In the genomic region with DNA sequence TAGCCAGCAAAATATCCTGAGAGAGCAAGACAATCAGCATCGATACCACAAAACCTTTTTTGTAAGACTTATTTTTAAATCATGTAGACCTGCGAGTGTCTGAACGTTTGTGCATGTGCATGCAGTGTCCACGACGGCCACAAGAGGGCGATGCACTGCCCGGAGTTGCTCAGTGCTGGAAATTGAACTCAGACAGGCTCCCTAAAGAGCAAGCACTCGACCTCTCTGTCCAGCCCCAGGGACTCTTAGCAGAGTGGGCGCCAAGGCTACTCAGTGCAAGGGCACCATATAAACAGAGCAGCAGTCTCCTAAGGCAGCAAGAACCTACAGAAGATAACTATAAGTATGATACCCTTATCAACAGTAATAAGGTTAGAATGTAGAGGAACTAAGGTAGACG, we compare ENCODE assay signal across 10 mouse cellular contexts. TPM values are rescaled to one million over a fixed set of nuclear protein-coding genes. Genes with fewer than 3 reads are reported as not detected.
DNase-seq lines count a peak whose midpoint lies in the region; ATAC-seq and TF ChIP-seq lines count a peak whose summit lies in the region.
"Had no signal": no experiment of that assay in that cellular context is flagged by ENCODE, and none has a peak within 500 bp of the region (broad histone marks: within the 10 kb centered on the region; RNA-seq: fewer than 3 reads in every experiment).

No protein-coding gene starts in this region.

- H3K9me3 ChIP-seq in midbrain, embryonic 10.5 days (replicated peaks), result no peaks in the 10 kb centered on the region
- H3K9me3 ChIP-seq in midbrain, embryonic 15.5 days, result no peaks in the 10 kb centered on the region
- H3K9me3 ChIP-seq in midbrain, embryonic 14.5 days (ENCODE audit: control insufficient read depth, low read length), result no peaks in the 10 kb centered on the region
- H3K9me3 ChIP-seq: embryonic facial prominence, embryonic 13.5 days; megakaryocyte, embryonic 14.5 days had no signal

- no peak overlapping the region for H3K4me2 ChIP-seq in midbrain, embryonic 15.5 days
- no peak overlapping the region for H3K4me2 ChIP-seq in midbrain, embryonic 14.5 days (ENCODE audit: low read length)
- H3K4me2 ChIP-seq: embryonic facial prominence, embryonic 13.5 days had no signal

- peaks cover 20% of the 10 kb centered on the region for H3K4me1 ChIP-seq in midbrain, embryonic 10.5 days
- peaks cover 22% of the 10 kb centered on the region for H3K4me1 ChIP-seq in midbrain, embryonic 15.5 days
- H3K4me1 ChIP-seq in bone marrow macrophage, adult 2 months (ENCODE audit: control insufficient read depth, insufficient read depth, low read length), result no peaks in the 10 kb centered on the region
- no peaks in the 10 kb centered on the region for H3K4me1 ChIP-seq in embryonic fibroblast, embryonic 13.5 days (ENCODE audit: control insufficient read depth, insufficient read depth, low read length)
- peaks cover 17% of the 10 kb centered on the region; the same call in 1 of the 2 replicates for H3K4me1 ChIP-seq in midbrain, embryonic 14.5 days (ENCODE audit: control insufficient read depth, insufficient read depth, low read length)

- H3K27ac ChIP-seq in midbrain, embryonic 10.5 days (replicated peaks), result no peak overlapping the region
- no peak overlapping the region for H3K27ac ChIP-seq in midbrain, embryonic 15.5 days
- no peak overlapping the region for H3K27ac ChIP-seq in bone marrow macrophage, adult 2 months (ENCODE audit: insufficient read depth, low read depth, low read length)
- no peak overlapping the region for H3K27ac ChIP-seq in embryonic fibroblast, embryonic 13.5 days (ENCODE audit: insufficient read depth, low read length)
- no peak overlapping the region for H3K27ac ChIP-seq in midbrain, embryonic 14.5 days (replicated peaks; ENCODE audit: low read depth, low read length)
- H3K27ac ChIP-seq: embryonic facial prominence, embryonic 13.5 days had no signal

- no peak overlapping the region for H3K9ac ChIP-seq in midbrain, embryonic 15.5 days
- no peak overlapping the region for H3K9ac ChIP-seq in midbrain, embryonic 14.5 days (replicated peaks; ENCODE audit: low read length)
- H3K9ac ChIP-seq: embryonic facial prominence, embryonic 13.5 days had no signal

- no peak for TF ChIP-seq POLR2A in bone marrow macrophage, adult 2 months (IDR thresholded peaks at IDR 0.05; ENCODE audit: borderline replicate concordance, low read depth, low read length)
- no peak for TF ChIP-seq POLR2A in embryonic fibroblast, embryonic 13.5 days (IDR thresholded peaks at IDR 0.05; ENCODE audit: low read depth, low read length)

- DNase-seq in midbrain, embryonic 10.5 days (ENCODE audit: low spot score), result peak; percentile 67
- DNase-seq in heart, postnatal 4 days, result peak; percentile 81
- DNase-seq in left cerebral cortex, postnatal 14 days (ENCODE audit: low spot score in 2 of 2), result peak; percentile 71 to 75
- DNase-seq in midbrain, embryonic 14.5 days, result peak; percentile 72
- peak; percentile 37 for DNase-seq in testis, postnatal 14 days (ENCODE audit: low spot score)

- intact Hi-C loops in left cerebral cortex, postnatal 14 days (cut with DNase I), result no loop called here

- H3K4me3 ChIP-seq in midbrain, embryonic 10.5 days, result no peak overlapping the region
- no peak overlapping the region for H3K4me3 ChIP-seq in midbrain, embryonic 15.5 days
- no peak overlapping the region for H3K4me3 ChIP-seq in bone marrow macrophage, adult 2 months (ENCODE audit: insufficient read depth, low read length)
- no peak overlapping the region for H3K4me3 ChIP-seq in embryonic fibroblast, embryonic 13.5 days (ENCODE audit: insufficient read depth, low read length)
- H3K4me3 ChIP-seq in midbrain, embryonic 14.5 days (replicated peaks; ENCODE audit: low read depth, low read length), result no peak overlapping the region
- H3K4me3 ChIP-seq: embryonic facial prominence, embryonic 13.5 days; megakaryocyte, embryonic 14.5 days had no signal

- no peak for ATAC-seq in midbrain, embryonic 15.5 days (replicated peaks)
- ATAC-seq in midbrain, embryonic 14.5 days (ENCODE audit: low FRiP score, low TSS enrichment), result no peak

- no peaks in the 10 kb centered on the region for H3K36me3 ChIP-seq in midbrain, embryonic 10.5 days
- no peaks in the 10 kb centered on the region for H3K36me3 ChIP-seq in midbrain, embryonic 15.5 days (replicated peaks)
- H3K36me3 ChIP-seq in midbrain, embryonic 14.5 days (ENCODE audit: control insufficient read depth, insufficient read depth, low read length), result no peaks in the 10 kb centered on the region
- H3K36me3 ChIP-seq: embryonic facial prominence, embryonic 13.5 days had no signal

- H3K27me3 ChIP-seq in midbrain, embryonic 10.5 days (ENCODE audit: low read depth, poor library complexity, severe bottlenecking), result no peaks in the 10 kb centered on the region; the same call in 1 of the 2 replicates
- H3K27me3 ChIP-seq in midbrain, embryonic 15.5 days (replicated peaks), result no peaks in the 10 kb centered on the region
- H3K27me3 ChIP-seq in midbrain, embryonic 14.5 days (ENCODE audit: control insufficient read depth, insufficient read depth, low read length), result no peaks in the 10 kb centered on the region
- H3K27me3 ChIP-seq: embryonic facial prominence, embryonic 13.5 days had no signal

- peak; percentile 94 for TF ChIP-seq CTCF in bone marrow macrophage, adult 2 months (IDR thresholded peaks at IDR 0.05; ENCODE audit: low read depth, low read length)
- peak; percentile 93 for TF ChIP-seq CTCF in embryonic fibroblast, embryonic 13.5 days (IDR thresholded peaks at IDR 0.05; ENCODE audit: borderline replicate concordance, insufficient read depth, low read length)

- 32% methylated on average over 10 of the region's 10 CpGs for WGBS in midbrain, embryonic 10.5 days
- WGBS in midbrain, embryonic 15.5 days, result 25% methylated on average over 10 of the region's 10 CpGs
- WGBS in midbrain, embryonic 14.5 days, result 28% methylated on average over 10 of the region's 10 CpGs

RNA-seq across cellular contexts. Expression of gene St8sia1, which starts 24.5 kb away (rescaled TPM):
- polyA plus RNA-seq in midbrain, embryonic 10.5 days (2016; fragmentation: Nextera tagmentation; extraction: Ambion mirVana), result 3.2 and 3.9 TPM in 2 replicates
- polyA plus RNA-seq in midbrain, embryonic 15.5 days (2015; fragmentation: Nextera tagmentation; extraction: Ambion mirVana), result 8.8 and 9.2 TPM in 2 replicates
- polyA plus RNA-seq in bone marrow macrophage, adult 2 months (2012; ENCODE audit: insufficient read depth, insufficient read length, missing spikeins), result not detected in 2 replicates
- 0.07 TPM in 1 of 2 replicates, not detected in the other for polyA plus RNA-seq in embryonic fibroblast, embryonic 13.5 days (2011; ENCODE audit: insufficient read length, low read depth, missing spikeins)
- 1 to 10 TPM; 1.5 to 2.0 TPM for total RNA-seq in heart, postnatal 4 days (2021)
- total RNA-seq in left cerebral cortex, postnatal 14 days (2021), result 10 to 100 TPM; 22.1 to 24.0 TPM
- polyA plus RNA-seq in midbrain, embryonic 14.5 days (2014; fragmentation: Nextera tagmentation; extraction: Ambion mirVana), result 7.5 and 8.4 TPM in 2 replicates
